Mouse (Mus musculus) CH12.LX (cell line): ENCODE measurements around the gene Rab4b.

Experiments
- CHD1 ChIP-seq: IDR thresholded peaks from 2 replicates; pipeline ENCODE4 v1.6.1; 2012; ENCODE audit warnings: low read depth, low read length, improper control_type of control experiment, inconsistent platforms
- CTCF ChIP-seq, 2 experiments: IDR thresholded peaks in 1 of 2; conservative IDR thresholded peaks in 1 of 2; 2 replicates each; pipeline ENCODE4 v1.5.1; 2011 to 2012; ENCODE audit warnings: low read depth in 2 of 2, low read length in 2 of 2, improper control_type of control experiment in 1 of 2, inconsistent platforms in 1 of 2, mild to moderate bottlenecking in 1 of 2, moderate library complexity in 1 of 2
- ELF1 ChIP-seq: IDR thresholded peaks from 2 replicates; pipeline ENCODE4 v1.6.1; 2014; ENCODE audit warnings: low read depth, mild to moderate bottlenecking, inconsistent platforms, low read length, improper control_type of control experiment
- MAFK ChIP-seq: IDR thresholded peaks from 2 replicates; pipeline ENCODE4 v1.6.1; 2011; ENCODE audit warnings: low read length, improper control_type of control experiment; ENCODE audit not compliant: insufficient replicate concordance
- MYC ChIP-seq: IDR thresholded peaks from 2 replicates; pipeline ENCODE4 v1.6.1; 2011; ENCODE audit warnings: low read depth, mild to moderate bottlenecking, improper control_type of control experiment, low read length
- NELFE ChIP-seq: IDR thresholded peaks from 2 replicates; pipeline ENCODE4 v1.6.1; 2011; ENCODE audit warnings: low read depth, low read length, improper control_type of control experiment
- POLR2A ChIP-seq: IDR thresholded peaks from 2 replicates; pipeline ENCODE4 v1.6.1; 2011; ENCODE audit warnings: low read depth, mild to moderate bottlenecking, improper control_type of control experiment, low read length
- ZNF384 ChIP-seq: IDR thresholded peaks from 2 replicates; pipeline ENCODE4 v1.6.1; 2012; ENCODE audit warnings: low read depth, low read length, improper control_type of control experiment, inconsistent platforms

DNA sequence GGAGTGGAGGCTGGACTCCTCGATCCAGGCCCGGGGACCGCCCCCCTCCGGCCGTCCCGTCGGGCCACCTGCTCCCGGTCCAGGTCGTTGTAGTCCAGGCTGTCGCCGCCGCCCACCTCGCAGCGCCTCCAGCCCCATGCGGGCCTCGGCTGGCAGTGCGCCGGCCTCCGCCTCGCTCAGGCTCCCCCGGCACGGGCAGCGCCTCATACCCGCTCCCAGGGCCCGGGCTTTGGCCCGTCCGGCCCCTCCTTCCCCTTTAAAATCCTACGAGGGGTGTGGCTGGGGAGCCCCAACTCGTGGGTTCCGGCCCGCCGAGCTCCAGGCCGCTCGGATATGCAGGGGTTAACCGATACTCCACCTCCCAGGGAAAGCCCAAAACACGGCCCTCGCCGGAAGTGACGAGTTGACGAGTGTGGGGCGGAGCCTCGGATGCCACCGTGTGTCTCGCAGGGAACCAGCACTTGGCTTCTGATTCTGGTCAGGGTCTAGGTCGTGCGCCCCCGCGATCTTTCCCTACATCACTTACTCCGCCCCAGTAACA lies 49.7 kb upstream of the Rab4b start, which contains the start of gene Itpkc:
- no peak for TF ChIP-seq MAFK
- TF ChIP-seq MYC: 0 out of 2 replicates have a peak, but pooled peaks have one; percentile 35
- TF ChIP-seq CTCF (conservative IDR thresholded peaks at IDR 0.05 in 1 of 2, IDR thresholded peaks at IDR 0.05 in 1 of 2; ENCODE audit: low read depth in 2 of 2, low read length in 2 of 2): no peak
- peak; percentile 96 for TF ChIP-seq NELFE
- TF ChIP-seq ZNF384: no peak
- peak; percentile 95 for TF ChIP-seq POLR2A
- peak; percentile 69 for TF ChIP-seq ELF1
- no peak for TF ChIP-seq CHD1
